Mouse (Mus musculus): ENCODE data around the gene Chsy1. TPM values are rescaled to one million over a fixed set of nuclear protein-coding genes. Genes with fewer than 3 reads are reported as not detected.

Chsy1 gene
- polyA plus RNA-seq, 1 experiment from 2014 or later, result 6.1 TPM

- H3K4me2 ChIP-seq (replicated peaks; ENCODE audit: low read depth), result no peak overlapping the region
- no peak overlapping the region for H3K4me3 ChIP-seq (ENCODE audit: low read depth, low read length)
- H3K36me3 ChIP-seq (ENCODE audit: control insufficient read depth, insufficient read depth, low read length), result no peaks in the 10 kb centered on the region
- no peaks in the 10 kb centered on the region for H3K9me3 ChIP-seq (ENCODE audit: control insufficient read depth, low read length)
- H3K9ac ChIP-seq (ENCODE audit: low read length), result no peak overlapping the region
- 86% methylated on average over 7 of the region's 7 CpGs for WGBS
- H3K4me1 ChIP-seq (replicated peaks; ENCODE audit: control insufficient read depth, insufficient read depth), result peaks cover 2% of the 10 kb centered on the region; the same call in 1 of the 2 replicates
- TF ChIP-seq CTCF (IDR thresholded peaks at IDR 0.05; ENCODE audit: low read depth) (no peak), EP300 (optimal IDR thresholded peaks at IDR 0.05) (no peak)
- H3K27me3 ChIP-seq (ENCODE audit: control insufficient read depth, insufficient read depth, low read length), result no peaks in the 10 kb centered on the region
- H3K27ac ChIP-seq (replicated peaks), result no peak overlapping the region
- DNase-seq (ENCODE audit: low spot score) (no peak), ATAC-seq (ENCODE audit: low FRiP score, low TSS enrichment) (no peak)
Measured at GRCm38 (mm10) chr7:66217011-66217410, 107.7 kb downstream of the Chsy1 start.

- Histone ChIP-seq H3K4me1 (replicated peaks; ENCODE audit: control insufficient read depth, insufficient read depth) (peaks cover 2% of the 10 kb centered on the region; the same call in 1 of the 2 replicates), H3K4me2 (replicated peaks; ENCODE audit: low read depth) (no peak overlapping the region), H3K27me3 (ENCODE audit: control insufficient read depth, insufficient read depth, low read length) (no peaks in the 10 kb centered on the region), H3K4me3 (ENCODE audit: low read depth, low read length) (no peak overlapping the region), H3K9ac (ENCODE audit: low read length) (no peak overlapping the region), H3K36me3 (ENCODE audit: control insufficient read depth, insufficient read depth, low read length) (no peaks in the 10 kb centered on the region), H3K27ac (replicated peaks) (peak overlapping the region; percentile 77), H3K9me3 (ENCODE audit: control insufficient read depth, low read length) (no peaks in the 10 kb centered on the region)
- ATAC-seq (ENCODE audit: low FRiP score, low TSS enrichment) (no peak), DNase-seq (ENCODE audit: low spot score) (no peak)
- TF ChIP-seq CTCF (IDR thresholded peaks at IDR 0.05; ENCODE audit: low read depth) (no peak), EP300 (optimal IDR thresholded peaks at IDR 0.05) (no peak)
- WGBS, result 71% methylated on average over 7 of the region's 7 CpGs
Measured at GRCm38 (mm10) chr7:66217531-66218094, 108.3 kb downstream of the Chsy1 start.

- Histone ChIP-seq H3K9me3 (ENCODE audit: control insufficient read depth, low read length) (no peaks in the 10 kb centered on the region), H3K4me3 (ENCODE audit: low read depth, low read length) (no peak overlapping the region), H3K27me3 (ENCODE audit: control insufficient read depth, insufficient read depth, low read length) (no peaks in the 10 kb centered on the region), H3K4me1 (replicated peaks; ENCODE audit: control insufficient read depth, insufficient read depth) (peaks cover 2% of the 10 kb centered on the region; the same call in 1 of the 2 replicates), H3K27ac (replicated peaks) (peak overlapping the region; percentile 77), H3K9ac (ENCODE audit: low read length) (peak overlapping the region; percentile 27; the same call in 1 of the 2 replicates), H3K4me2 (replicated peaks; ENCODE audit: low read depth) (no peak overlapping the region), H3K36me3 (ENCODE audit: control insufficient read depth, insufficient read depth, low read length) (no peaks in the 10 kb centered on the region)
- no peak for TF ChIP-seq CTCF (IDR thresholded peaks at IDR 0.05; ENCODE audit: low read depth)
- no peak for TF ChIP-seq EP300 (optimal IDR thresholded peaks at IDR 0.05)
- 29% methylated on average over 9 of the region's 9 CpGs for WGBS
- ATAC-seq (ENCODE audit: low FRiP score, low TSS enrichment), result peak; percentile 56; the same call in 1 of the 2 replicates
- no peak for DNase-seq (ENCODE audit: low spot score)
Measured at GRCm38 (mm10) chr7:66218193-66219014, 109.1 kb downstream of the Chsy1 start.

- TF ChIP-seq EP300 (optimal IDR thresholded peaks at IDR 0.05) (no peak), CTCF (IDR thresholded peaks at IDR 0.05; ENCODE audit: low read depth) (no peak)
- no peaks in the 10 kb centered on the region for H3K36me3 ChIP-seq (ENCODE audit: control insufficient read depth, insufficient read depth, low read length)
- no peak for DNase-seq (ENCODE audit: low spot score)
- H3K27ac ChIP-seq (replicated peaks), result 0 out of 2 replicates have a peak overlapping the region, but pooled peaks have one; percentile 77
- H3K9me3 ChIP-seq (ENCODE audit: control insufficient read depth, low read length), result no peaks in the 10 kb centered on the region
- WGBS, result 74% methylated on average over 4 of the region's 4 CpGs
- H3K9ac ChIP-seq (ENCODE audit: low read length), result no peak overlapping the region
- ATAC-seq (ENCODE audit: low FRiP score, low TSS enrichment), result no peak
- no peak overlapping the region for H3K4me2 ChIP-seq (replicated peaks; ENCODE audit: low read depth)
- no peak overlapping the region for H3K4me3 ChIP-seq (ENCODE audit: low read depth, low read length)
- no peaks in the 10 kb centered on the region for H3K27me3 ChIP-seq (ENCODE audit: control insufficient read depth, insufficient read depth, low read length)
- peaks cover 2% of the 10 kb centered on the region; the same call in 1 of the 2 replicates for H3K4me1 ChIP-seq (replicated peaks; ENCODE audit: control insufficient read depth, insufficient read depth)
Measured at GRCm38 (mm10) chr7:66219028-66219793, 109.9 kb downstream of the Chsy1 start.

GRCm38 (mm10) chr7:66219794-66220227 lies 110.5 kb downstream of the Chsy1 start:
- no peaks in the 10 kb centered on the region for H3K27me3 ChIP-seq (ENCODE audit: control insufficient read depth, insufficient read depth, low read length)
- ATAC-seq (ENCODE audit: low FRiP score, low TSS enrichment) (no peak), DNase-seq (ENCODE audit: low spot score) (no peak)
- H3K9ac ChIP-seq (ENCODE audit: low read length), result no peak overlapping the region; the same call in 1 of the 2 replicates
- H3K4me1 ChIP-seq (replicated peaks; ENCODE audit: control insufficient read depth, insufficient read depth), result peaks cover 2% of the 10 kb centered on the region; the same call in 1 of the 2 replicates
- no peak overlapping the region for H3K4me2 ChIP-seq (replicated peaks; ENCODE audit: low read depth)
- no peaks in the 10 kb centered on the region for H3K36me3 ChIP-seq (ENCODE audit: control insufficient read depth, insufficient read depth, low read length)
- TF ChIP-seq EP300 (optimal IDR thresholded peaks at IDR 0.05) (no peak), CTCF (IDR thresholded peaks at IDR 0.05; ENCODE audit: low read depth) (no peak)
- H3K27ac ChIP-seq (replicated peaks), result no peak overlapping the region
- H3K4me3 ChIP-seq (ENCODE audit: low read depth, low read length), result no peak overlapping the region
- H3K9me3 ChIP-seq (ENCODE audit: control insufficient read depth, low read length), result no peaks in the 10 kb centered on the region
- WGBS, result 65% methylated on average over 4 of the region's 4 CpGs

All from stomach, postnatal 0 days (tissue).